Mouse (Mus musculus): Measurements from ENCODE around the gene Taco1.

Gene Taco1

GRCm38 (mm10) chr11:106063756-106064155 is 2.1 kb upstream of the Taco1 start:
- no peak for DNase-seq

GRCm38 (mm10) chr11:106065073-106065922 is 563 bp upstream of the Taco1 start:
- no peak for DNase-seq

- peak; percentile 51 to 69 for DNase-seq
Observed at GRCm38 (mm10) chr11:106066616-106067015, 755 bp downstream of the Taco1 start.

- no peak for DNase-seq
Observed at GRCm38 (mm10) chr11:106073774-106074173, 7.9 kb downstream of the Taco1 start.

GRCm38 (mm10) chr11:106076321-106076720 is 10.5 kb downstream of the Taco1 start:
- DNase-seq = peak; percentile 70 to 71

- peak; percentile 99 to 100 for DNase-seq
Observed at GRCm38 (mm10) chr11:106083708-106084701, 18.1 kb downstream of the Taco1 start, which contains the start of gene Map3k3. Gene Map3k3, plus strand, starts transcription at chr11:106084613.

- DNase-seq = peak; percentile 70 to 78
Observed at GRCm38 (mm10) chr11:106084911-106085561, 19.2 kb downstream of the Taco1 start.

- no peak for DNase-seq
Observed at GRCm38 (mm10) chr11:106098223-106098622, 32.4 kb downstream of the Taco1 start.

GRCm38 (mm10) chr11:106102866-106103265 is 37.0 kb downstream of the Taco1 start:
- peak in 1 of 2 experiments; percentile 10 for DNase-seq

GRCm38 (mm10) chr11:106106047-106106587 is 40.3 kb downstream of the Taco1 start:
- no peak for DNase-seq

GRCm38 (mm10) chr11:106111688-106112087 is 45.8 kb downstream of the Taco1 start:
- DNase-seq = no peak

- no peak for DNase-seq
Observed at GRCm38 (mm10) chr11:106122221-106122620, 56.4 kb downstream of the Taco1 start.

- no peak for DNase-seq
Observed at GRCm38 (mm10) chr11:106122736-106123135, 56.9 kb downstream of the Taco1 start.
